Mouse (Mus musculus): ENCODE data around the gene Phex.

GRCm38 (mm10) chrX:157139601-157140000 is 275.5 kb downstream of the Phex start:
- no peak for TF ChIP-seq CTCF (IDR thresholded peaks at IDR 0.05; ENCODE audit: low read depth)
- TF ChIP-seq EP300 (IDR thresholded peaks at IDR 0.05; ENCODE audit: low read depth), result no peak

Measured in liver, postnatal 0 days (tissue).